Mouse (Mus musculus): ENCODE results near the gene Msi1. TPM values are rescaled to one million over a fixed set of nuclear protein-coding genes. Genes with fewer than 3 reads are reported as not detected.
"Not testable (repeated sequence)": the region's sequence is repeated elsewhere in the genome, so short reads cannot be mapped to it uniquely, and the experiment has no call there.

Gene Msi1
- polyA plus RNA-seq, 1 experiment from 2014 or later, result 3.0 TPM

- Histone ChIP-seq H3K27ac (ENCODE audit: low read length) (no peak overlapping the region), H3K27me3 (replicated peaks; ENCODE audit: control insufficient read depth, insufficient read depth, low read length) (no peaks in the 10 kb centered on the region), H3K36me3 (ENCODE audit: control insufficient read depth, insufficient read depth, low read length) (peaks cover 7% of the 10 kb centered on the region; the same call in 1 of the 2 replicates), H3K9ac (ENCODE audit: low read depth, low read length) (no peak overlapping the region), H3K4me3 (ENCODE audit: low read length) (no peak overlapping the region), H3K4me1 (ENCODE audit: control insufficient read depth, insufficient read depth, low read length) (peaks cover 20% of the 10 kb centered on the region), H3K4me2 (ENCODE audit: low read depth, low read length) (no peak overlapping the region), H3K9me3 (ENCODE audit: control insufficient read depth, low read length) (no peaks in the 10 kb centered on the region)
- no peak for ATAC-seq
- WGBS, result 57% methylated on average over 7 of the region's 7 CpGs
These were observed 9.3 kb downstream of the Msi1 start for GRCm38 (mm10) chr5:115438667-115439066.

- peaks cover 7% of the 10 kb centered on the region; the same call in 1 of the 2 replicates for H3K36me3 ChIP-seq (ENCODE audit: control insufficient read depth, insufficient read depth, low read length)
- no peaks in the 10 kb centered on the region for H3K9me3 ChIP-seq (ENCODE audit: control insufficient read depth, low read length)
- H3K4me3 ChIP-seq (ENCODE audit: low read length), result no peak overlapping the region
- no peak overlapping the region for H3K4me2 ChIP-seq (ENCODE audit: low read depth, low read length)
- no peak overlapping the region for H3K9ac ChIP-seq (ENCODE audit: low read depth, low read length)
- H3K27ac ChIP-seq (ENCODE audit: low read length), result no peak overlapping the region
- peaks cover 6% of the 10 kb centered on the region for H3K4me1 ChIP-seq (ENCODE audit: control insufficient read depth, insufficient read depth, low read length)
- ATAC-seq, result peak; percentile 24; the same call in 1 of the 2 replicates
- 43% methylated on average over 14 of the region's 14 CpGs for WGBS
- no peaks in the 10 kb centered on the region for H3K27me3 ChIP-seq (replicated peaks; ENCODE audit: control insufficient read depth, insufficient read depth, low read length)
These were observed 11.9 kb downstream of the Msi1 start for GRCm38 (mm10) chr5:115441205-115441849.

DNA sequence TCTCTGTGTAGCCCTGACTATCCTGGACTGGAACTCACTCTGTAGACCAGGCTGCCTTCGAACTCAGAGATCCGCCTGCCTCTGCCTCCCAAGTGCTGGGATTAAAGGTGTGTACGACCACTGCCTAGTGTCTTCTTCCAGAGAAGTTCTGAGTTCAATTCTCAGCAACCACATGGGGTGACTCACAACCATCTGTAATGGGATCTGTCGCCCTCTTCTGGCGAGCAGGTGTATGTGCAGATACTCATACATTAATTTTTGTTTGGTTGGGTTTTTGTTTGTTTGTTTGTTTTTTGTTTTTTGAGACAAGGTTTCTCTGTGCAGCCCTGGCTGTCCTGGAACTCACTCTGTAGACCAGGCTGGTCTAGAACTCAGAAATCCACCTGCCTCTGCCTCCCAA is 13.3 kb downstream of the Msi1 start:
- H3K36me3 ChIP-seq (ENCODE audit: control insufficient read depth, insufficient read depth, low read length); ATAC-seq; H3K4me3 ChIP-seq (ENCODE audit: low read length); H3K4me2 ChIP-seq (ENCODE audit: low read depth, low read length); H3K27ac ChIP-seq (ENCODE audit: low read length); H3K9ac ChIP-seq (ENCODE audit: low read depth, low read length); H3K9me3 ChIP-seq (ENCODE audit: control insufficient read depth, low read length); H3K4me1 ChIP-seq (ENCODE audit: control insufficient read depth, insufficient read depth, low read length); H3K27me3 ChIP-seq (replicated peaks; ENCODE audit: control insufficient read depth, insufficient read depth, low read length): not testable (repeated sequence)
- 77% methylated on average over 5 of the region's 5 CpGs for WGBS

GRCm38 (mm10) chr5:115444130-115444529 is 14.7 kb downstream of the Msi1 start:
- H3K9me3 ChIP-seq (ENCODE audit: control insufficient read depth, low read length), result no peaks in the 10 kb centered on the region
- H3K4me1 ChIP-seq (ENCODE audit: control insufficient read depth, insufficient read depth, low read length), result no peaks in the 10 kb centered on the region
- H3K9ac ChIP-seq (ENCODE audit: low read depth, low read length), result no peak overlapping the region
- 88% methylated on average over 11 of the region's 11 CpGs for WGBS
- no peak overlapping the region for H3K4me3 ChIP-seq (ENCODE audit: low read length)
- no peak overlapping the region for H3K27ac ChIP-seq (ENCODE audit: low read length)
- H3K27me3 ChIP-seq (replicated peaks; ENCODE audit: control insufficient read depth, insufficient read depth, low read length), result no peaks in the 10 kb centered on the region
- no peak overlapping the region for H3K4me2 ChIP-seq (ENCODE audit: low read depth, low read length)
- ATAC-seq, result no peak
- H3K36me3 ChIP-seq (ENCODE audit: control insufficient read depth, insufficient read depth, low read length), result peaks cover 4% of the 10 kb centered on the region; the same call in 1 of the 2 replicates

DNA sequence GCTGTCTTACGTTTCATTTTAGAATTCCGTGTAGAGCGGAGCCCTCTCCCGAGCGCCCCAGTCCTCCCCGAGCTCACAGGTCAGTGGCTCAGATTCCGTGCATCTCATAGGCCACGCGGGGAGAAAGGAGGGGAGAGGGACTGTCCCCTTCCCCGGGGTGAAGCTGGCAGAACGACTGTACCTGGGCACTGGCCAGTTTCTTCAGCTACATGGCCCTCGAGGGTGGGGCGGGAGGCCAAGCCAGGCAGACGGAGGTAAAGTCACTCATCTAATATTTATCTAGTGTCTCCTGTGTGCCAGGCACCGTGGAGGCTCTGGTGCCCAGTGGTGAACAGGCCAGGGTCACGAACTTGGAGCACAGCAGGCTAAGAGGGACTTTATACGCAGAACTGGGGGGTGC is 17.7 kb downstream of the Msi1 start:
- Histone ChIP-seq H3K27me3 (replicated peaks; ENCODE audit: control insufficient read depth, insufficient read depth, low read length) (no peaks in the 10 kb centered on the region), H3K36me3 (ENCODE audit: control insufficient read depth, insufficient read depth, low read length) (no peaks in the 10 kb centered on the region; the same call in 1 of the 2 replicates), H3K9ac (ENCODE audit: low read depth, low read length) (no peak overlapping the region), H3K4me2 (ENCODE audit: low read depth, low read length) (no peak overlapping the region), H3K4me3 (ENCODE audit: low read length) (no peak overlapping the region), H3K27ac (ENCODE audit: low read length) (no peak overlapping the region), H3K4me1 (ENCODE audit: control insufficient read depth, insufficient read depth, low read length) (no peaks in the 10 kb centered on the region), H3K9me3 (ENCODE audit: control insufficient read depth, low read length) (no peaks in the 10 kb centered on the region)
- no peak for ATAC-seq
- 79% methylated on average over 17 of the region's 17 CpGs for WGBS

DNA sequence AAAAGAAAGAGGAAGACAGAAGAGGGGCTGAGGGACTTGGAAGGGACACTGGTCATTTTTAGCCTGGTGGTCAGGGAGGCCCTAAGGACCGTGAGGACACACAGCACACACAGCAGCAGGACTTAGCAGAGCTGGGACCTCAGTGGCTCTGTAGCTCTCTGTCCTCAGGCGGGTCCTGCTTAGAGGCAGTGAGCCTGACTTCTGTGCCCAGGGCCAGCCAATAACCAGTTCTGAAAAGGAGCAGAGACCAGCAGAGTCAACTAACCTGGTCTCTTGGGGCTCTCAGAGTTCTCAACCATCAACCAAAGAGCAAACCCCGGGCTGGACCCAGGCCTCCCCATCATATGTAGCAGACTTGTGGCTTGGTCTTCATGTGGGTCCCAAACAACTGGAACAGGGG is 19.8 kb downstream of the Msi1 start:
- ATAC-seq, result no peak
- no peak overlapping the region for H3K9ac ChIP-seq (ENCODE audit: low read depth, low read length)
- no peaks in the 10 kb centered on the region for H3K36me3 ChIP-seq (ENCODE audit: control insufficient read depth, insufficient read depth, low read length)

DNA sequence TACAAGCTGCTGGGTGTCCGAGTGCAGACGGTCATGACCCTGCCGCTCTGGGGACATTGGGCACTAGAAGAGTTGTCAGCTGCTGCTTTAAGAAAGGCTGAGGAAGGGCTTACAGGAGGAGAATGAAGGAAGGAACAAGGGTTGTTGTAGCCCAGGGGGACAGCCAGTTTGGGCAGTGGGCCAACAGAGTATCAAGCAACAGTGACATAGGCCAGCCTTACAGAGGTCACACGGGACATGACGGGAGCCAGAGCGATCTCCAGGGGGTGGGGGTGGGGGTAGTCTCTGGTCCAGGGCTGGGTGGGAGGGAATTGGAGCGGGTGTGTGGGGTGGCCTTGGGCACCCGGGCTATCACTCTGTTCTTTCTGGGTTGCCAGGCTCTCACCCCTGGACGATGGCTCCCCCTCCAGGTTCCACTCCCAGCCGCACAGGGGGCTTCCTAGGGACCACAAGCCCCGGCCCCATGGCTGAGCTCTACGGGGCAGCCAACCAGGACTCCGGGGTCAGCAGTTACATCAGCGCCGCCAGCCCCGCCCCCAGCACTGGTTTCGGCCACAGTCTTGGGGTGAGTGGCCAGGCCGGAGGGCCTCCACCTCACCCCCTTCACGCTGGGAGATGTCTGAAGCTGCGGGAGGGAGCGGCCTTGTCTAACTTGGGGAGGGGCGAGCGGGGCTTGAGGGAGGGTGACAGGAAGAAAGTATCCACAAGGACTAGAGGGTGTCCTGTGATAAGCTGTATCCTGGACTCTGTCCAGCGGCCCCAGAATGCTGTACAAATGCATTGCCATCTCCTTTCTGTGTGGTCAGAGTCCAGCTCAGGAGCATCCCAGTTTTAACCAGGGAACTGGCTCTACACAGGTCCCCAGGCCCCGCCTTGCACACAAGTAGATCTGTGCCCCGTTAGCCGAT is 21.3 kb downstream of the Msi1 start:
- ATAC-seq, result no peak

More for the DNA sequence above, 19.8 kb downstream of the Msi1 start:
- H3K4me1 ChIP-seq (ENCODE audit: control insufficient read depth, insufficient read depth, low read length), result no peaks in the 10 kb centered on the region
- H3K9me3 ChIP-seq (ENCODE audit: control insufficient read depth, low read length), result no peaks in the 10 kb centered on the region
- H3K4me3 ChIP-seq (ENCODE audit: low read length), result no peak overlapping the region
- no peaks in the 10 kb centered on the region for H3K27me3 ChIP-seq (replicated peaks; ENCODE audit: control insufficient read depth, insufficient read depth, low read length)
- H3K4me2 ChIP-seq (ENCODE audit: low read depth, low read length), result no peak overlapping the region
- WGBS, result 90% methylated on average over 3 of the region's 3 CpGs
- H3K27ac ChIP-seq (ENCODE audit: low read length), result no peak overlapping the region

GRCm38 (mm10) chr5:115454422-115455090 is 25.2 kb downstream of the Msi1 start:
- Histone ChIP-seq H3K4me1 (ENCODE audit: control insufficient read depth, insufficient read depth, low read length) (no peaks in the 10 kb centered on the region), H3K9ac (ENCODE audit: low read depth, low read length) (no peak overlapping the region), H3K9me3 (ENCODE audit: control insufficient read depth, low read length) (no peaks in the 10 kb centered on the region), H3K4me3 (ENCODE audit: low read length) (no peak overlapping the region), H3K27ac (ENCODE audit: low read length) (no peak overlapping the region), H3K4me2 (ENCODE audit: low read depth, low read length) (no peak overlapping the region), H3K36me3 (ENCODE audit: control insufficient read depth, insufficient read depth, low read length) (no peaks in the 10 kb centered on the region), H3K27me3 (replicated peaks; ENCODE audit: control insufficient read depth, insufficient read depth, low read length) (no peaks in the 10 kb centered on the region)
- WGBS, result 82% methylated on average over 12 of the region's 12 CpGs
- ATAC-seq, result no peak

More for the DNA sequence above, 21.3 kb downstream of the Msi1 start:
- Histone ChIP-seq H3K4me3 (ENCODE audit: low read length) (no peak overlapping the region), H3K9ac (ENCODE audit: low read depth, low read length) (no peak overlapping the region), H3K27me3 (replicated peaks; ENCODE audit: control insufficient read depth, insufficient read depth, low read length) (no peaks in the 10 kb centered on the region), H3K4me2 (ENCODE audit: low read depth, low read length) (no peak overlapping the region), H3K4me1 (ENCODE audit: control insufficient read depth, insufficient read depth, low read length) (no peaks in the 10 kb centered on the region), H3K9me3 (ENCODE audit: control insufficient read depth, low read length) (no peaks in the 10 kb centered on the region), H3K36me3 (ENCODE audit: control insufficient read depth, insufficient read depth, low read length) (no peaks in the 10 kb centered on the region), H3K27ac (ENCODE audit: low read length) (no peak overlapping the region)
- 91% methylated on average over 27 of the region's 27 CpGs for WGBS

DNA sequence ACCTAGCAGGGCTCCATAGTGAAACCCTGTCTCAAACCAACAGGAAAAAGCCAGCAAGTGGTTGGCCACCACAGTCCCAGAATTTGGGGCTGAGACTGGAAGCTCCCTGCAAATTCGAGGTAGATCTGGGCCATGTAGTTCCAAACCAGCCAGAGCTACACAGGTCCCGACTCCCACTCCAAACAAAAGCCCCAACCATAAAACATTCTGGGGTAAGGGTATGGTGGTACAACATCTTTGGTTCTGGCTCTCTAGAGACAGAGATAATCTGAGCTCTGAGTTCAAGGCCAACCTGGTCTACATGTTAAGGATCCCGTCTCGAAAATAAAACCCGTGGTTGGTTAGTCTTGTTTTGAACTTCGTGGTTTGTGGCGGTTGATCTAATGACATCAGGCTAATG is 26.4 kb downstream of the Msi1 start:
- ATAC-seq, result no peak
- no peak overlapping the region for H3K9ac ChIP-seq (ENCODE audit: low read depth, low read length)
- no peak overlapping the region for H3K4me2 ChIP-seq (ENCODE audit: low read depth, low read length)
- no peaks in the 10 kb centered on the region for H3K4me1 ChIP-seq (ENCODE audit: control insufficient read depth, insufficient read depth, low read length)
- no peak overlapping the region for H3K4me3 ChIP-seq (ENCODE audit: low read length)
- no peaks in the 10 kb centered on the region for H3K27me3 ChIP-seq (replicated peaks; ENCODE audit: control insufficient read depth, insufficient read depth, low read length)
- H3K36me3 ChIP-seq (ENCODE audit: control insufficient read depth, insufficient read depth, low read length), result no peaks in the 10 kb centered on the region
- WGBS, result 77% methylated on average over 7 of the region's 7 CpGs
- no peaks in the 10 kb centered on the region for H3K9me3 ChIP-seq (ENCODE audit: control insufficient read depth, low read length)
- no peak overlapping the region for H3K27ac ChIP-seq (ENCODE audit: low read length)

Measured in intestine, embryonic 16.5 days (tissue).